Mouse (Mus musculus): ENCODE measurements around the gene Slc2a3. TPM values are rescaled to one million over a fixed set of nuclear protein-coding genes. Genes with fewer than 3 reads are reported as not detected.

The Slc2a3 gene
- polyA plus RNA-seq, 1 experiment from 2014 or later, result 12.1 TPM

GRCm38 (mm10) chr6:122689411-122690055 is 111.9 kb downstream of the Slc2a3 start:
- 71% methylated on average over 6 of the region's 6 CpGs for WGBS
- H3K27me3 ChIP-seq (ENCODE audit: control insufficient read depth, insufficient read depth, low read length), result no peaks in the 10 kb centered on the region
- ATAC-seq (ENCODE audit: insufficient read depth, low FRiP score), result no peak
- no peak overlapping the region for H3K9ac ChIP-seq (ENCODE audit: low read length)
- H3K4me3 ChIP-seq (replicated peaks; ENCODE audit: low read length), result no peak overlapping the region
- H3K27ac ChIP-seq (ENCODE audit: low read length), result no peak overlapping the region
- H3K9me3 ChIP-seq (replicated peaks; ENCODE audit: control insufficient read depth, low read length), result no peaks in the 10 kb centered on the region
- no peaks in the 10 kb centered on the region for H3K36me3 ChIP-seq (ENCODE audit: control insufficient read depth, insufficient read depth, low read length)
- no peak overlapping the region for H3K4me2 ChIP-seq (ENCODE audit: low read depth, low read length)
- no peaks in the 10 kb centered on the region for H3K4me1 ChIP-seq (ENCODE audit: control insufficient read depth, insufficient read depth, low read length)

DNA sequence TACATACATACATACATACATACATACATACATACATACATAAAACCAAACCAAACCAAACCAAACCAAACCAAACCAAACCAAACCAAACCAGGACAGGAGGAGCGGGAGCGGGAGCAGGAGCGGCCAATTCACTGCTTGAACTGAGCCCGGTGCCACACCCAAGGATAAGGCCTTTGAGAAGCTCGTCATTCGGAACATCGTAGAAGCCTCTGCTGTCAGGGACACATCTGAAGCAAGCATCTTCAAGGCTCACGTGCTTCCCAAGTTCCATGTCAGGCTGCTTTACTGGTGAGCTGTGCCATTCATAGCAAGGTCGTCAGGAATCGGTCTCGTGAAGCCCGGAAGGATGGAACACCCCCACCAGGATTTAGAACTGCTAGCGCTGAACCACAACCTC is 114.7 kb downstream of the Slc2a3 start:
- H3K9me3 ChIP-seq (replicated peaks; ENCODE audit: control insufficient read depth, low read length), result no peaks in the 10 kb centered on the region
- no peak overlapping the region for H3K4me3 ChIP-seq (replicated peaks; ENCODE audit: low read length)
- WGBS, result 92% methylated on average over 13 of the region's 13 CpGs
- no peaks in the 10 kb centered on the region for H3K36me3 ChIP-seq (ENCODE audit: control insufficient read depth, insufficient read depth, low read length)
- H3K27me3 ChIP-seq (ENCODE audit: control insufficient read depth, insufficient read depth, low read length), result no peaks in the 10 kb centered on the region
- ATAC-seq (ENCODE audit: insufficient read depth, low FRiP score), result no peak
- no peak overlapping the region for H3K4me2 ChIP-seq (ENCODE audit: low read depth, low read length)
- no peak overlapping the region for H3K9ac ChIP-seq (ENCODE audit: low read length)
- no peak overlapping the region for H3K27ac ChIP-seq (ENCODE audit: low read length)
- no peaks in the 10 kb centered on the region for H3K4me1 ChIP-seq (ENCODE audit: control insufficient read depth, insufficient read depth, low read length)

DNA sequence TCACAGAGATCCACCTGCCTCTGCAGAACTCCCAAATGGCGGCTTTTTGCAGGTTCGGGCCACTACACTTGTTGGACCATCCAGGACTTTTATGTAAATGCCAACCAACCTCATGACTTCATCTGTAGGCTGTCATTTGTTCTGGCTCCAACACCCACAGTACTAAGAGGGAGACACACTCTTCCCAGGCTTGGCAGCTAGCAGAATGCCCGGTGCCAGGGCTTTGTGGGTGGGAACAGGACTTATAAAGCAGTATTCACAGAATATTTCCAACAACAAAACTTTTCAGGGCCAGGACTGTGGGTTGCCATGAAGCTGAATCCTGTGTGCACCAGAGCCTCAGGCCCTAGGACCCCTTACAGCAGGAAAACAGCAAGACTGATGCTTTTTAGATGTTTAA is 118.8 kb downstream of the Slc2a3 start:
- no peaks in the 10 kb centered on the region for H3K4me1 ChIP-seq (ENCODE audit: control insufficient read depth, insufficient read depth, low read length)

More for the DNA sequence above, 118.8 kb downstream of the Slc2a3 start:
- Histone ChIP-seq H3K4me2 (ENCODE audit: low read depth, low read length) (no peak overlapping the region), H3K27ac (ENCODE audit: low read length) (no peak overlapping the region), H3K4me3 (replicated peaks; ENCODE audit: low read length) (no peak overlapping the region), H3K36me3 (ENCODE audit: control insufficient read depth, insufficient read depth, low read length) (no peaks in the 10 kb centered on the region), H3K9ac (ENCODE audit: low read length) (no peak overlapping the region), H3K27me3 (ENCODE audit: control insufficient read depth, insufficient read depth, low read length) (no peaks in the 10 kb centered on the region), H3K9me3 (replicated peaks; ENCODE audit: control insufficient read depth, low read length) (no peaks in the 10 kb centered on the region)
- 81% methylated on average over 3 of the region's 3 CpGs for WGBS
- no peak for ATAC-seq (ENCODE audit: insufficient read depth, low FRiP score)

Small RNAs within 50 kb of the gene (microRNA-seq; reads per million reads assigned to microRNA genes)
- not detected for gene Mir7231

Other genes starting within 250 kb of the Slc2a3 start
- gene Aicda, start 247.8 kb downstream of the Slc2a3 start, polyA plus RNA-seq (2015; fragmentation: Nextera tagmentation; extraction: Ambion mirVana), result 0.14 TPM in 1 of 2 replicates, not detected in the other
- 6.1 and 6.2 TPM in 2 replicates for gene Apobec1, start 199.2 kb downstream of the Slc2a3 start, polyA plus RNA-seq (2015; fragmentation: Nextera tagmentation; extraction: Ambion mirVana)
- gene Gdf3, start 191.6 kb downstream of the Slc2a3 start, polyA plus RNA-seq (2015; fragmentation: Nextera tagmentation; extraction: Ambion mirVana), result 0.14 and 0.18 TPM in 2 replicates
- not detected in 2 replicates for gene Dppa3, start 175.2 kb downstream of the Slc2a3 start, polyA plus RNA-seq (2015; fragmentation: Nextera tagmentation; extraction: Ambion mirVana)
- 0.14 and 0.22 TPM in 2 replicates for gene Nanog, start 94.2 kb downstream of the Slc2a3 start, polyA plus RNA-seq (2015; fragmentation: Nextera tagmentation; extraction: Ambion mirVana)
- gene Foxj2, start 18.3 kb upstream of the Slc2a3 start, polyA plus RNA-seq (2015; fragmentation: Nextera tagmentation; extraction: Ambion mirVana), result 5.2 and 5.9 TPM in 2 replicates
- gene C3ar1, start 54.5 kb upstream of the Slc2a3 start, polyA plus RNA-seq (2015; fragmentation: Nextera tagmentation; extraction: Ambion mirVana), result 2.5 and 3.2 TPM in 2 replicates
- gene Necap1, start 72.8 kb upstream of the Slc2a3 start, polyA plus RNA-seq (2015; fragmentation: Nextera tagmentation; extraction: Ambion mirVana), result 58.6 and 58.8 TPM in 2 replicates
- gene Clec4a1, start 120.2 kb upstream of the Slc2a3 start, polyA plus RNA-seq (2015; fragmentation: Nextera tagmentation; extraction: Ambion mirVana), result 5.7 and 6.8 TPM in 2 replicates
- 5.5 and 6.8 TPM in 2 replicates for gene Clec4a3, start 150.9 kb upstream of the Slc2a3 start, polyA plus RNA-seq (2015; fragmentation: Nextera tagmentation; extraction: Ambion mirVana)
- gene Clec4a4, start 188.7 kb upstream of the Slc2a3 start, polyA plus RNA-seq (2015; fragmentation: Nextera tagmentation; extraction: Ambion mirVana), result not detected in 2 replicates
- not detected in 2 replicates for gene Clec4b1, start 248.3 kb upstream of the Slc2a3 start, polyA plus RNA-seq (2015; fragmentation: Nextera tagmentation; extraction: Ambion mirVana)

Data from stomach, embryonic 16.5 days (tissue).